Comparison of ENCODE assay signal across 13 mouse cellular contexts in the genomic region with DNA sequence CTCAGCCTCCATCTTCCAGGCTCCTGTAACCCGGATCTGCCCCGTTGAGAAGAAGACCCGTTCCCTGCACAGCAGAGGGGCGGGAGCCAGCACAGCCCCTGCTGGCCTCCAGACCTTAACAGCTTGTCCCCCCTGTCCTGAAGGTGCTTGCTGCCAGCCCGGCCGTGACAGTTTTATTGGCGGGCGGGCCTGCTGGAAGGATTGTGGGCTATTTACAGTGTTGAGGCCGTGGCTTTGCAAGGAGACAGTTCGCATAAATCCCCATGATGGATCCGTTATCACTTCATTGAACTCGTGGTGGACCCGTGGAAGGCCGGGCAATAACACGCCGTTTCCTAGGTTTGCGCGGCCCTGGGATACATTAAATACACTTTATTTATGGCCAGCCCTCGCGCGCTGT.
DNase-seq lines count a peak whose midpoint lies in the region; ATAC-seq lines count a peak whose summit lies in the region.
"Had no signal": no experiment of that assay in that cellular context is flagged by ENCODE, and none has a peak within 500 bp of the region (broad histone marks: within the 10 kb centered on the region; RNA-seq: fewer than 3 reads in every experiment).

No protein-coding gene starts in this region.

- ATAC-seq in forebrain, embryonic 12.5 days (ENCODE audit: low FRiP score), result no peak
- ATAC-seq in forebrain, embryonic 15.5 days (replicated peaks), result no peak
- no peak for ATAC-seq in hindbrain, embryonic 16.5 days
- ATAC-seq in midbrain, embryonic 16.5 days, result no peak

- peak; percentile 55 for DNase-seq in left cerebral cortex, postnatal 4 days
- no peak for DNase-seq in left cerebral cortex, adult 18-20 months (ENCODE audit: low spot score in 2 of 2)
- DNase-seq in right cerebral cortex, postnatal 36 days (ENCODE audit: low spot score in 2 of 2), result no peak
- no peak for DNase-seq in spleen, postnatal 10 days (ENCODE audit: low spot score in 2 of 2)
- DNase-seq: lung, adult 2 months; right cerebral cortex, postnatal 4 days; thymus, postnatal 4 days had no signal

- H3K36me3 ChIP-seq in forebrain, embryonic 12.5 days (replicated peaks), result no peaks in the 10 kb centered on the region
- no peaks in the 10 kb centered on the region for H3K36me3 ChIP-seq in forebrain, embryonic 15.5 days
- H3K36me3 ChIP-seq in hindbrain, embryonic 16.5 days (ENCODE audit: control insufficient read depth, insufficient read depth, low read length), result no peaks in the 10 kb centered on the region
- no peaks in the 10 kb centered on the region for H3K36me3 ChIP-seq in midbrain, embryonic 16.5 days (ENCODE audit: control insufficient read depth, insufficient read depth, low read length)
- H3K36me3 ChIP-seq: stomach, embryonic 15.5 days had no signal

- H3K4me2 ChIP-seq in forebrain, embryonic 12.5 days, result no peak overlapping the region
- H3K4me2 ChIP-seq in forebrain, embryonic 15.5 days (replicated peaks), result no peak overlapping the region
- H3K4me2 ChIP-seq in hindbrain, embryonic 16.5 days (ENCODE audit: low read length), result no peak overlapping the region
- no peak overlapping the region for H3K4me2 ChIP-seq in midbrain, embryonic 16.5 days (ENCODE audit: low read length)
- H3K4me2 ChIP-seq: stomach, embryonic 15.5 days had no signal

- 0 out of 2 replicates have a peak, but pooled peaks cover 8% of the 10 kb centered on the region for H3K27me3 ChIP-seq in forebrain, embryonic 12.5 days
- H3K27me3 ChIP-seq in forebrain, embryonic 15.5 days, result no peaks in the 10 kb centered on the region
- no peaks in the 10 kb centered on the region for H3K27me3 ChIP-seq in hindbrain, embryonic 16.5 days (replicated peaks; ENCODE audit: control insufficient read depth, insufficient read depth, low read length)
- no peaks in the 10 kb centered on the region for H3K27me3 ChIP-seq in midbrain, embryonic 16.5 days (ENCODE audit: control insufficient read depth, insufficient read depth, low read depth, low read length)
- H3K27me3 ChIP-seq: megakaryocyte, embryonic 14.5 days; stomach, embryonic 15.5 days had no signal

- H3K4me1 ChIP-seq in forebrain, embryonic 12.5 days, result peaks cover 31% of the 10 kb centered on the region
- H3K4me1 ChIP-seq in forebrain, embryonic 15.5 days, result peaks cover 38% of the 10 kb centered on the region
- peaks cover 30% of the 10 kb centered on the region for H3K4me1 ChIP-seq in hindbrain, embryonic 16.5 days (ENCODE audit: control insufficient read depth, insufficient read depth, low read depth, low read length)
- H3K4me1 ChIP-seq in midbrain, embryonic 16.5 days (ENCODE audit: control insufficient read depth, insufficient read depth, low read length), result peaks cover 11% of the 10 kb centered on the region

- no peak overlapping the region for H3K4me3 ChIP-seq in forebrain, embryonic 12.5 days (replicated peaks)
- no peak overlapping the region for H3K4me3 ChIP-seq in forebrain, embryonic 15.5 days
- no peak overlapping the region for H3K4me3 ChIP-seq in hindbrain, embryonic 16.5 days (ENCODE audit: low read length)
- H3K4me3 ChIP-seq in midbrain, embryonic 16.5 days (ENCODE audit: low read depth, low read length), result no peak overlapping the region
- H3K4me3 ChIP-seq: megakaryocyte, embryonic 14.5 days; stomach, embryonic 15.5 days had no signal

- H3K9me3 ChIP-seq in forebrain, embryonic 12.5 days, result no peaks in the 10 kb centered on the region
- H3K9me3 ChIP-seq in forebrain, embryonic 15.5 days, result no peaks in the 10 kb centered on the region
- peaks cover 2% of the 10 kb centered on the region; the same call in 1 of the 2 replicates for H3K9me3 ChIP-seq in hindbrain, embryonic 16.5 days (ENCODE audit: control insufficient read depth, low read length)
- no peaks in the 10 kb centered on the region for H3K9me3 ChIP-seq in midbrain, embryonic 16.5 days (replicated peaks; ENCODE audit: control insufficient read depth, low read length, poor library complexity, severe bottlenecking)
- H3K9me3 ChIP-seq: stomach, embryonic 15.5 days had no signal

- no peak overlapping the region for H3K9ac ChIP-seq in forebrain, embryonic 12.5 days
- no peak overlapping the region for H3K9ac ChIP-seq in forebrain, embryonic 15.5 days (replicated peaks)
- H3K9ac ChIP-seq in hindbrain, embryonic 16.5 days (ENCODE audit: low read depth, low read length), result peak overlapping the region; percentile 33; the same call in 1 of the 2 replicates
- 0 out of 2 replicates have a peak overlapping the region, but pooled peaks have one; percentile 32 for H3K9ac ChIP-seq in midbrain, embryonic 16.5 days (ENCODE audit: low read depth, low read length)
- H3K9ac ChIP-seq: stomach, embryonic 15.5 days had no signal

- intact Hi-C loops in left cerebral cortex, postnatal 4 days (cut with DNase I), result no loop called here

- WGBS in forebrain, embryonic 12.5 days, result 80% methylated on average over 21 of the region's 21 CpGs
- WGBS in forebrain, embryonic 15.5 days, result 75% methylated on average over 21 of the region's 21 CpGs
- WGBS in hindbrain, embryonic 16.5 days, result 48% methylated on average over 21 of the region's 21 CpGs
- 58% methylated on average over 21 of the region's 21 CpGs for WGBS in midbrain, embryonic 16.5 days

- 0 out of 2 replicates have a peak overlapping the region, but pooled peaks have one; percentile 31 for H3K27ac ChIP-seq in forebrain, embryonic 12.5 days
- no peak overlapping the region for H3K27ac ChIP-seq in forebrain, embryonic 15.5 days (replicated peaks)
- H3K27ac ChIP-seq in hindbrain, embryonic 16.5 days (ENCODE audit: low read depth, low read length), result no peak overlapping the region
- H3K27ac ChIP-seq in midbrain, embryonic 16.5 days (ENCODE audit: low read length), result peak overlapping the region; percentile 12; the same call in 1 of the 2 replicates
- H3K27ac ChIP-seq: stomach, embryonic 15.5 days had no signal

Comparison
In these comparisons a context has a peak if more than half of its experiments do, and no peak if none do; other contexts are left out.
1. H3K27ac ChIP-seq: peak in forebrain, embryonic 12.5 days (single experiment) and midbrain, embryonic 16.5 days (single experiment); none in forebrain, embryonic 15.5 days (single experiment) and hindbrain, embryonic 16.5 days (single experiment).
2. H3K9ac ChIP-seq: peak in hindbrain, embryonic 16.5 days (single experiment) and midbrain, embryonic 16.5 days (single experiment); none in forebrain, embryonic 12.5 days (single experiment) and forebrain, embryonic 15.5 days (single experiment).